Mouse (Mus musculus) heart, postnatal 14 days (tissue): ENCODE results near the gene Gaa. TPM values are rescaled to one million over a fixed set of nuclear protein-coding genes. Genes with fewer than 3 reads are reported as not detected.
A peak's percentile ranks its signal among the peaks of the same experiment; 100 is the strongest.

ENCODE experiments used
- DNase-seq, 2 experiments: peaks; one replicate each; pipeline ENCODE4 v3.0.0; 2021 to 2022
- intact Hi-C: fragments of 180-260 bp; cut with DNase I; formaldehyde crosslinking; loops from one replicate; pipeline ENCODE4 v1.15.1; 2025
- total RNA-seq, 2 experiments: library from RNA; stranded (reverse); gene quantifications; 2 replicates each; pipeline ENCODE4 v1.2.3; 2021

Gene Gaa
- total RNA-seq, 2 experiments from 2014 or later, result 53.1 to 56.0 TPM

DNA sequence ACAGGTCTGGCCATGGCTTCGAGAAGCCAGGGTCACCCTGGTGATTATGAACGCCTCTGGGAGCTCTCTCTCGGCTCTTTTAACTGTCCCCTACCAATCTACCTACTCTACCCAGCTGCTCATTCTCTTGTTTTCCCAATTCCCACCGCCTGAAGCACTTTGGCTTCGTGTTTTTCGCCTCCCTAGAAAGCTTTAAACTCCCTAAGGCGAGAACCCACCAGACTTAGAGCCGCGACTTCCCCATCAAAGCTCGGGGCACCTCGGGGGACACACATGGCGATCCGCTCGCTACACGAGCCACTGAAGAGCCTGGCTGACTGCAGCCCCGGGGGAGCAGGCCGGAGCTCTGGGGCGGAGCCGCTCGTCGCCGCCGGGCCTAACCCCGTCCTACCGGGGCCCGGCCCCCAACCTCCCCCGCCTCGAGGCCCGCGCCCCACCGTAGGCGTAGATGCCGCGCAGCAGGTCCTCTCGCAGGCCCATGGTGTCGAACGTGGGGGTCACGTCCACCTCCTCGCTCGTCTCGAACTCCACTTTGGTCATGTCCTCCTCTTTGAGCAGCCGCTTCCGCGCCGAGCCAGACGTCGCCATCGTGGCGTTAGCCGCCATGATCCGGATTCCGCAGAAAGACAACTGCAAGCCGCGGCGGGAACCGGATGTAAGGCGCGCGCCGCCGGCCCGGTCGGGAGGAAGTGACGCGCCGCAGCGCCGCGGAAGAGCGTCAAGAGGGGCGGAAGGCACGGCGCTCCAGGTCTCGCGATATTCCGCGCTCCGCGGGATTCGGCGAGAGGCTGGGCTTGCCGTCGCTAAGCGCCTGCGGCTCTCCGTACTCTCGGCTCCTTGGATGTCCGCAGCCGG, 31.9 kb downstream of the Gaa start, which contains the start of gene Eif4a3:
Gene Eif4a3 (minus strand): TSS at position 699 of the 855 bp plus-strand sequence.
- intact Hi-C loops, result no loop called here
- DNase-seq, result peak; percentile 99

DNA sequence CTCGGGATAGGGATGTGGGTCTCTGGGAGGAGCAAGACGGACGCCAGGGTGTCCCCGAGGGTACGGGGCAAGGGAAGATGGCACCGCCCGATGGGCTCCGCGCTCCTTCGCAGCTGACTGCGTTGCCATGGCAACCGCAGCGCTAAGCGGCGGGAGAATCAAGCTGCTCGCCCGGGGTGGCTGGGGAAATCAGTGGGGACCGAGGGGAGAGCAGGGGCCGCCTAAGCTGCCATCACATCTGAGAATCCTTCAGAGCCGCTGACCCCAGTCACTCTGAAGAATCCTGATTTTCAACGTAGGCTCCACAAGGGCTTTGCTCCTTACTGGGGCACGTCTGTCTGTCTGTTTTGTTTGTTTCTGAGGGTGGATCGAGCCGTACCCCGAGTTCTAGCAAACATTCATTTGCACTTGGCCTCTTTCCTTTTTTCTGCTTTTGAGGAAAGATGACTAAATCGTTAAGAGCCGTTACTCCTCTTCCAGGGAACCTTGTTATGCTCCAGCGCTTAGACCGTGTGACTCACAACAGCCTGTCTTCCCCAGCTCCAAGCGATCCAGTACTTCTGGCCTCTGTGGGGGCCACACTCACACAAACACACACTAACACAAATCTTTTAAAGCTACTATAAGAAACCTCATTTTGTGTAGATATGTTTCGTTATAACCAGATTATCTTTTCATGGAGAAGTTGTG, 32.7 kb downstream of the Gaa start:
- intact Hi-C loops, result no loop called here

DNA sequence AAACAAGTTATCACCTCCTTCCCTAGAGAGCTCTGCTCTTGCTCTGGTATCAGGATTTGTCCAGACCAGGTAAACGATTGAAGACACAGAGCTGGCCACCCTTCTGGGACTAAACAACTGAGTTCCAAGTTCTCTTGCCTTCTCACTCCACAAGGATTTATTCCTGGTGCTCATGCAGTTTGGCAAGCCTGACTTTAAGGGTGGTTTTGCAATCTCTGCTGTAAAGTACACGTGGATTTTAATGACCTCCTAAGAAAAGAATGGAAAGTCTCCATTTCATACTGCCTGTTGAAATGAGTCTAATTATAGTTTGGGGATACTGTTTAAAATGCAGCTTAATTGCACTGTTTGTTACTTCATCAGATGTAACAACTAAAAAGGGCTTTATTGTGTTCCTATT, 33.3 kb downstream of the Gaa start:
- intact Hi-C loops, result no loop called here

More for the DNA sequence above, 32.7 kb downstream of the Gaa start:
- no peak for DNase-seq

DNA sequence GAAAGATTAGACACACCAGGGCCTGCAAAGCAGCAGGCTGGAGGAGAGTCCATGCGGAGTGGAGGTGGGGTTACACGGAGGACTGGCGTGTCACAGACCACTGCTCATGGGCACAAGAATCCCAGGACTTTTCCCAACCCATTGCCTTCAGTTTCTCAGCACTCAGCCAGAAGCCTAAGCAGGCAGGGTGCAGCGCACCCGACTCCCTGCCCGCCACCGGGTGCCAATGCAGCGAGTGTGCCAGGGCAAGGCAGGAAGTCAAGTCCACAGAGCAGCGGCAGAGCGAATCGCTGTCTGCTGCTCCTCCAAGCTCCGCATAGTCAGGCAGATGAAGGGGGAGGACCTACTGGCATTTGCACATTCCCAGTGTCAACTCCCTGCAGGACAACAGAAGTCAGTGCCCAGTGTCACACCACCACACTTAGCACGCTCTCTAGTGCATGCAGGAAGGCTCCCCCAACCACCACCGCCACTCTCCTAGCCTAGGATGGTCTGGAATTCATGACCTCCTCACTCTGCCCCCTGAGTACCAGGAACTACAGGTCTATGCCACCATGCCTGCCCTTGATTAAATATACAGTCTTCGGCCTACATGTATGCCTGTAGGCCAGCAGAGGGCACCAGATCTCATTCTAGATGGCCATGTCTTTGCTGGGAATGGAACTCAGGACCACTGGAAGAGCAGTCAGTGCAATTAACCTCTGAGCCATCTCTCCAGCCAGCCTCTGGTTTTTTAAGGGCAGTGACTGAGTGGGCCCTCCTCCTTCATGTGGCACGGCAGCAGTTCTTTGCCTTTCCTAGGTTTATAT, 37.4 kb downstream of the Gaa start:
- DNase-seq, result peak; percentile 45 to 59
- intact Hi-C loops, result loop anchor here (2.0 kb wide), 1 partner anchor 58 kb away; no protein-coding TSS in a partner anchor

More for the DNA sequence above, 33.3 kb downstream of the Gaa start:
- no peak for DNase-seq

DNA sequence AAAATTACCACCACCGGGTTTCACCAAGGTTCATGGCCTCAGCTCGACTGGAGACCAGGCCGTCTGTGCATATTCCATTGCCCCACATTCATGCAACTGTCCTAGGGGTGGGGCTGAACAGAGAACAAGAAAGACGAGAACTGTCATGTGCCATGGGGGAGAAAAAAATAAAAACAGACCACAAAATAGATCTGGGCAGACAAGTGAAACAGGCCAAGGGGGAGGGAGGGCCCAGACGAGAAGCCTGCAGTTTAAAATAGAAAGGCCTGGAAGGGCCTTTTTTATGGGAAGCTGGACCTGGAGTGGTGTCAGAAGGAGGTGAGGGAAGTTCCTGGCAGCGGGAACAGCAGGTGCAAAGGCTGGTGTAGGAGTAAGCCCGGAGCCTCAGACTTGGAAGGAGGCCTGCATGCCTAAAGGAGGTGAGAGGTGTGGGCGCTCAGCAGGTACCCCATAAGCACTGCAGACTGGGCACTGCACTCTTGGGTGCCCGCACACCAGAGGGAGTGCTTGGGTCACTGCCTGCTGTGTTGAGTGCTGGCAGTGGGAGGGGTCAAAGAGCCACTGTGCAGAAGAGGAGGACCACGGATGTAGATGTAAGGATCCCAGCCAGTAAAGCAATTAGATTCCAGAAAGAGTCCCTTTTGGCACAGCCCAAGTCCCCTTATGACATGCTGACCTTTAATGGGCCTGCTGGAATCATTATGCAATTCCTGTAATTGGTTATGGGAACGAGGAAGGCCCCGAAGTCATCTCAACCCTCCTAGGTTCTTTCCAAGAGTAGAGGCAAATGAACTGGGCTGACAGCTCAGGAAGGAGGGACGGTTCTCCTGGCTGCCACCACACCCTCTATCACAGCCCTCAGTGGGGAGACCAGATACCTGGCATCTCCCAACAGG, 39.3 kb downstream of the Gaa start:
- intact Hi-C loops, result no loop called here
- no peak for DNase-seq

DNA sequence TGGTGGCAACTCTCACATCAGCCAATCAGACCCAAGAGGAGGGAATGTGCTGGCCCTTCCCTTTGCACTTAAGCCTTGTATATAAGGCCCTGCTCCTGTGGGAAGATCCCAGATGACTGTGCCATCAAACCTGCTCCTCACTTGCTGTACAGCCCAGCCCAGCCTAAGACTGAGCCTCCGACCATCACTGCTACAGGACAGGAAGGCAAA, 39.9 kb downstream of the Gaa start, which contains the start of gene Card14:
Gene Card14 (plus strand): TSS at position 111 of the 210 bp plus-strand sequence.
- intact Hi-C loops, result no loop called here
- DNase-seq, result no peak

DNA sequence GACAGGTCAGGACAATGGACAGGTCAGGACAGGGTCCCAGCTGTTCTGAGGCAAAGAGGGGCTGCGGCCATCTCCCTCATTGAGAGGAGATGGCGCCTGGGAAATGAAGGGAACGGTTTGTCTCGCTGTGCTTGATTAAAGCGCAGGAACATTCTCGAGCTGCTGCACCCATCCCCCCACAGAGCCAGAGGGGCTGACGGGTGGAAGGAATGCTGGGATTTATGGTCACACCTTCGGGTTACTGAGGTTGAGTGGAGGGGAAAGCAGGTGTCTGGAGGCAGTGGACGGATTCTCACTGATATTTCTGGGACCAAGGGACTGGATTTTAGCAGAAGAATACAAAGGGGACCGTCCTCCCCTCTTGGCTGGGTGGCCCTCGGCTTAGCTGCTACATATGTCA, 40.2 kb downstream of the Gaa start:
- intact Hi-C loops, result no loop called here
- no peak for DNase-seq

DNA sequence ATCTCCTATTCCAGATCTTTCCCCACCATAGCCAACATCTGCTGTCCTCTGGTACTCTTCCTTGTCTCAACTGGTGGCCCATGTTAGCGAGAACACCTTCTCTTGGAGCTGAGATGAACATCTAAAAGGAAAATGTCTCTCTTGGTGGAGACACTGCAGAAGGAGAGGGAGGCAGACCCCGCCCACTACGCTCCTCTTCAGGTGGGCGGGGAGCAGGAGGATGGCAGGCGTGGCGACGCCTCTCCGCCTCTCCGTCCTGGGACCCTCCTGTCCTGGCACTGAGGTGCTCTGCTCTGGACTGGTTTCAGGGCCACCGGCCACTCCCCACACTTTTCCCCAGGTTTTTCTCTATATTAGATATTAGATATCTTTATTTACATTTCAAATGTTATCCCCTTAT, 42.9 kb downstream of the Gaa start:
- intact Hi-C loops, result no loop called here

DNA sequence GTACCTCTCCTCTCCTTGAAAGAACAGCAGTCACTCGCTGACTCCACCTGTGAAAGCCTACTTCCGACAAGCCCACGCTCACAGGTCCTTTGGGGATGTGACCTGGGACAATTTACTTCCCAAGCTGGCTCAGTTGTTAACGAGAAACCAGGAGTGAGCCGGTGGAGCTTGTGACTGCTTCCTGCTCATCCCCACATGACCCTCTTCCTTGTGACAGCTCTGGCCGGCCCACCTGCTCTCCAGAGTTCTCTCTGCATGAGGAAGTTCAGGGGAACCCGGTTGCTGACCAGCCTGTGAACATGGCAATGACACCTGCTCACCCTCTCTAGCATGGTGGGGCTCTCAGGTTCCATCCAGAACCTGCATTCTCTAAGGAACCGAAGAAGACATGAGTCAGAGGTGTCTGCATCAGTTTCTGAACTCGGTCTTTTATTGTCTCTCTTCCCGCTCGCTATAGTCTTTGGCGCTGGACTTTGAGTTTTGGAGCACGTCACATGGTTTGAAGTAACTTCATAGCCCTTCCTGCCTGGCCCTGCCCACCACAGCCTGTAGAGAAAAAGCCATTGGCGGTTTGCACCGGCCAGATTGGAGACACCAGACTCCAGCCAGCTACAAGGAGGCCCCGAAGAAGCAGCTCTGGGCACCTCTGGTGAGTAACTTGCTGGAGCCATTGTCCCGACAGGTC, 46.7 kb downstream of the Gaa start:
- intact Hi-C loops, result no loop called here
- no peak for DNase-seq

More for the DNA sequence above, 42.9 kb downstream of the Gaa start:
- no peak for DNase-seq

DNA sequence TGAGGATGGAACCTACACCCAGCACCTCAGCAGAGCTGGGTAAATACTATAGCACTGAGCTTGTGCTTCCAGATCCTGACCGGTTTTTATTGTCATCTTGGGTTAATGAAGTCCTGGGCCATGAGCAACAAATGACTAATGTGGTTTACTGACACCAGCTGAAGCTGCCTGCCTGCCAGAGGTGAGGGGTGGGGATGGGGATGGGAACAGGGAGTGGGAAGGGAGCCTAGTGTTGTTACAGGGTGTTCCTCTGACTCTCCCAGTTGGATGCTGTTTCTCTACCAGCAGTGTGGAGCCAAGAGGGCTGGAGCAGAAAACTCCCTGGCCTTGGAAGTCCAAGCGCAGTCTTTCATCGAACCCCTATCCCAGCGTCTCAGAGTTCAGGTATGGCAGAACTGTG, 49.0 kb downstream of the Gaa start:
- intact Hi-C loops, result no loop called here
- DNase-seq, result peak; percentile 32 to 38

DNA sequence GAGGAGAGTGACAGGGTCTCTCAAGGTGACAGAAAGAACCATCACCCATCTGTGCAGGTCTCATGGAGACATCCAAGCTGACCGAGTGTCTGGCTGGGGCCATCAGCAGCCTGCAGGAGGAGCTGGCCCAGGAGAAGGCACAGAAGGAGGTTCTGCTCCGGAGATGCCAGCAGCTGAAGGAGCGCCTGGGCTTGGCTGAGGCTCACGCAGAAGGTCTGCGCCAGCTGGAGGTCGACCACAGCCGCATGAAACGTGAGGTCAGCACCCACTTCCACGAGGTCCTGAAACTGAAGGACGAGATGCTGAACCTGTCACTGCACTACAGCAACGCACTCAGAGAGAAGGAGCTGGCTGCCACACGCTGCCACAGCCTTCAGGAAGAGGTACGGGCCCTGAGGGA, 54.8 kb downstream of the Gaa start:
- no peak for DNase-seq
- intact Hi-C loops, result no loop called here

DNA sequence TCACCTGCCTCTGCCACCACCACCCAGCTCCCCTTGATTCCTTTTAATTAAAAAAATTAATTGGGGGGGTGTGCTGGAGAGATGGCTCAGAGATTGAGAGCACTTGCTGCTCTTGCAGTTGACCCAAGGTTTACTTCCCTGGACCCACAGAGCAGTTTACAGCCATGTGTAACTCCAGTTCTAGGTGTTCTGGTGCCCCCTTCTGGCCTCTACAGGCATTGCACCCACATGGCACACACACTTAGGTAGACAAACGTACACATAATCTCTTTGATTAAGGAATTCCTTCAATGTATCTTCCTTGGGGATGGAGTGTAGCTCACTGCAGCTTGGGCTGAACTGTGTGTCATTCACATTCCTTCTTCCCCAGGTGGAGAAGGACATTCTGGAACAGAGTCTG, 57.4 kb downstream of the Gaa start:
- intact Hi-C loops, result no loop called here
- no peak for DNase-seq

DNA sequence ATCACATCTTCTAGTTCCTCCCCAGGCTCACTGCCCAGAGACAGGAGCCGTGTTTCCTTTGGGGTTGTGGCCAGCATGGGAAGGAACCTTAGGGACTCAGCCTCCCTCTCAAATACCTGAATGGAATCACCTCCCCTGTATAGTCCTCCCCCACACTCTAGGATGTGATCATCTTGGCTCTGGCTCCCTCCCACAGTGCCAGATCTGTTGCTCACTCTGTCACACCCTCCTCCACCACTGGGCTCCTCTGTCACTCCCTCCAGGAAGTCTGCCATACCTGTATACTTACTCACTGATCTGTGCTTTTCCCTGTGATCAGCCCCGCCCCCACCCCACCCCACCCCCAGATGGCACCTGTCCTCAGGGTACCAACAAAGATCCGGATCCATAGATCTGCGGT, 62.9 kb downstream of the Gaa start:
- intact Hi-C loops, result no loop called here
- DNase-seq, result no peak

DNA sequence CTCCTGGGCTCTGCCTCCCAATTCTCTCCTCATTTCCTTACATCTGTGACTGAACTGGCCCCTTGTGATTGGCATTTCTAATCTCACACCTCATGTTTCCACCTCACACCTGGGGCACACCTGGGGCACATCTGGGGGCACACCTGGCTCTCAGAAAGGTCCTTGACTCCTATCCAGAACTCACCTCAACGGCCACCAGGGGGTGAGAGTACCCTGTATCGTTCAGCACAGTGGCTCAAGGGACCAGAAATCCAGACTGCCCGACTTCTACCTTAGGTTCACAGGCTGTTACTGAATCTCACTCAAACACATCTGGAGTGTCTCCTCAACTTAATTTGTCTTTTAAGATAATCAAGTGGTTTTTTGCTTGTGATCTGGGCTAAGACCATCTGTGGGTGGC, 64.3 kb downstream of the Gaa start:
- no peak for DNase-seq
- intact Hi-C loops, result no loop called here

Other genes starting within 250 kb of the Gaa start
- gene Cbx2, start 244.9 kb upstream of the Gaa start, total RNA-seq, result 1 to 10 TPM; 5.0 to 5.3 TPM
- 1 to 10 TPM; 6.0 to 6.1 TPM for gene Cbx8, start 226.9 kb upstream of the Gaa start, total RNA-seq
- gene Cbx4, start 181.7 kb upstream of the Gaa start, total RNA-seq, result 10 to 100 TPM; 15.2 to 17.8 TPM
- 10 to 100 TPM; 68.5 to 68.7 TPM for gene Tbc1d16, start 39.4 kb upstream of the Gaa start, total RNA-seq
- gene Ccdc40, start 39.3 kb upstream of the Gaa start, total RNA-seq, result under 1 TPM; 0.15 to 0.31 TPM
- gene Eif4a3, start 32.2 kb downstream of the Gaa start, total RNA-seq, result 10 to 100 TPM; 64.9 to 74.5 TPM
- under 1 TPM; 0.14 to 0.15 TPM for gene Card14, start 39.9 kb downstream of the Gaa start, total RNA-seq
- gene Sgsh, start 87.6 kb downstream of the Gaa start, total RNA-seq, result 1 to 10 TPM; 4.6 to 6.2 TPM
- 1 to 10 TPM; 3.1 to 5.0 TPM for gene Slc26a11, start 87.7 kb downstream of the Gaa start, total RNA-seq
- gene Rnf213, start 125.2 kb downstream of the Gaa start, total RNA-seq, result 10 to 100 TPM; 15.4 to 16.8 TPM
- gene Endov, start 223.5 kb downstream of the Gaa start, total RNA-seq, result 10 to 100 TPM; 11.0 TPM